Mouse (Mus musculus) heart, postnatal 0 days (tissue): Measurements from ENCODE around the gene Ddx27. TPM values are rescaled to one million over a fixed set of nuclear protein-coding genes. Genes with fewer than 3 reads are reported as not detected.

Source experiments
- ATAC-seq: fragments of 200-750 bp; cut with Nextera tagmentation; 2 replicates; pipeline ENCODE4 v1.8.0; 2017; ENCODE audit warnings: low read depth, moderate number of reproducible peaks, moderate library complexity; ENCODE audit not compliant: insufficient read depth
- DNase-seq: peaks from one replicate; pipeline ENCODE4 v3.0.0-alpha.2; 2016; ENCODE audit warnings: low spot score
- H3K27ac ChIP-seq: fragments of 300-500 bp; sonication (generic); 2 replicates; pipeline ENCODE4 v1.5.1; 2014; ENCODE audit warnings: low read depth, mild to moderate bottlenecking
- H3K27me3 ChIP-seq: fragments of 300-500 bp; sonication (generic); 2 replicates; pipeline ENCODE4 v1.6.1; 2014; ENCODE audit warnings: low read length, mixed read lengths; ENCODE audit not compliant: control insufficient read depth, insufficient read depth
- H3K36me3 ChIP-seq: fragments of 300-500 bp; sonication (generic); replicated peaks from 2 replicates; pipeline ENCODE4 v1.6.1; 2014; ENCODE audit warnings: low read length, mixed read lengths; ENCODE audit not compliant: control insufficient read depth, insufficient read depth
- H3K4me1 ChIP-seq: fragments of 300-500 bp; sonication (generic); 2 replicates; pipeline ENCODE4 v1.6.1; 2014; ENCODE audit warnings: antibody characterized with exemption; ENCODE audit not compliant: control insufficient read depth, insufficient read depth
- H3K4me2 ChIP-seq: fragments of 300-500 bp; sonication (generic); 2 replicates; pipeline ENCODE4 v1.6.1; 2014; ENCODE audit warnings: low read depth, mild to moderate bottlenecking, low read length, moderate library complexity
- H3K4me3 ChIP-seq: fragments of 300-500 bp; sonication (generic); 2 replicates; pipeline ENCODE4 v1.5.1; 2014; ENCODE audit warnings: low read depth, low read length
- H3K9ac ChIP-seq: fragments of 300-500 bp; sonication (generic); replicated peaks from 2 replicates; pipeline ENCODE4 v1.6.1; 2014; ENCODE audit warnings: low read depth, low read length, mixed read lengths
- H3K9me3 ChIP-seq: fragments of 300-500 bp; sonication (generic); replicated peaks from 2 replicates; pipeline ENCODE4 v1.6.1; 2016; ENCODE audit warnings: low read length; ENCODE audit not compliant: control insufficient read depth
- CTCF ChIP-seq: IDR thresholded peaks from 2 replicates; pipeline ENCODE4 v1.5.1; 2016; ENCODE audit warnings: antibody characterized with exemption, control low read depth, low read depth
- EP300 ChIP-seq: IDR thresholded peaks from 2 replicates; pipeline ENCODE4 v1.6.1; 2016; ENCODE audit warnings: antibody characterized with exemption, low read depth
- WGBS: fragments of 180-500 bp; shearing (Covaris S2); extraction: QIAGEN DNeasy Blood & Tissue Kit; methylation state at CpG from one replicate; pipeline ENCODE4 v1.1.7; 2014; 5-methylcytosine and 5-hydroxymethylcytosine counted together
- polyA plus RNA-seq: library from polyadenylated mRNA; unstranded; fragments of >200 nt; fragmentation: Nextera tagmentation; extraction: Ambion mirVana; gene quantifications from 2 replicates; pipeline ENCODE4 v1.2.1, GENCODE M21; 2015
- total RNA-seq: library from RNA; depleted of rRNA; stranded (reverse); fragments of >200 nt; gene quantifications from 2 replicates; pipeline ENCODE4 v1.2.3, GENCODE M21; 2014; ENCODE audit warnings: low replicate concordance; rRNA removed

The Ddx27 gene
- total RNA-seq (11.1 and 13.9 TPM in 2 replicates), polyA plus RNA-seq (17.2 and 17.3 TPM in 2 replicates)

DNA sequence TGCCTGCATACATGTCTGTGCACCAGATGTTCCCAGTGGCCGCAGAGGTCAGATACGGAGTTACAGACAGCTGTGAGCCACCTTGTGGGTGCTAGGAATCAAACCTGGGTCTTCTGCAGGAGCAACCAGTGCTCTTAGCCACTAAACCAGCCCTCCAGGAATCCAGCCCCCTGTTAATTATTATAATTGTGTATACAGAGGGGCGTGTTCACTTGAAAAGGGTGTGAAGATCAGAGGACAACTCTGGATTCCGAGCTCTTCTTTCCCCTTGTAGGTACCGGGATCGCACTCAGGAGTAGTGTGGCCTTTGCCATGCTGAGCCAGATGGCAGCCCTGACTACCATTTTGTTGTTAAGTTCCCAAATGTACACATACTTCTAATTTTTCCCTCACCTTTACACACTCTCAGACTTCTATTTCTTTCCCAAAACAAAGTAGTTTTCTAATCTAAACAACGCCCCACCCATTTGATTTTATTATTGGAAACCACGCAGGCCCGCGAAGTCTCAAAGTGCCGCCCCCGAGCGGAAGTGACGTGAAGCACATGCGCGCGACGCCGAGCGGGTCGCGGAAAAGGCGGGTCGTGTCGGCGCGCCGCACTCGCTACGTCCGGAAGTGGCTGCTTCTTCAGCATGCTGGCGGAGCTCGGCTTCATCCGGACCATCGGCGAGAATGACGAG, at the start of gene Ddx27:
Gene Ddx27 (plus strand): TSS at position 492 of the 680 bp plus-strand sequence.
- 2% methylated on average over 37 of the region's 37 CpGs for whole genome bisulfite sequencing
- H3K9me3 ChIP-seq = no peaks in the 10 kb centered on the region
- H3K27ac ChIP-seq = peak within 1 kb of the TSS; percentile 80
- peaks cover 20% of the 10 kb centered on the region for H3K36me3 ChIP-seq
- H3K9ac ChIP-seq = peak within 1 kb of the TSS; percentile 70
- H3K4me1 ChIP-seq = peaks cover 12% of the 10 kb centered on the region
- peak; percentile 92 for DNase-seq
- H3K27me3 ChIP-seq = no peaks in the 10 kb centered on the region
- H3K4me2 ChIP-seq = peak within 1 kb of the TSS; percentile 94
- peak within 1 kb of the TSS; percentile 75 for H3K4me3 ChIP-seq
- ATAC-seq = peak; percentile 90
- TF ChIP-seq CTCF (peak; percentile 1; the same call in 1 of the 2 replicates), EP300 (peak; percentile 69)

DNA sequence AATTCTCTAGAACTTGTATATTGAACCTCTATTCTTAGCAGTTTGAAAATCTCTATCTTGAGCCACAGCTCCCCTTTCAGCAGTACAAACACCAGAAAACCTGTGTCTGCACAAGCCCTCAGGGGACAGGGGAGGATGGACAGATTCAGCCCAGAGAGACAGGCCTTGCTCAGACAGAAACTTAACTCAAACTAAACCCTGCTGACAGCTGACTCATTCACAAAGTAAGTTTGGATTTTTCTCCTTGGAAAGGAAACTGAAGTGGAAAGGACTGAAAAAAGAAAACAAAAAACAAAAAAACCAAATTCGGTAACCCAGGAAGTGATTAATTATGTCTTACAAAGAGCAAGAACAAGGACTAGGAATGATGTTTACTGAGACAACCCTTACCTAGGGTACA, 41.8 kb upstream of the Ddx27 start:
- Histone ChIP-seq H3K4me2 (no peak overlapping the region), H3K9ac (no peak overlapping the region), H3K4me1 (peaks cover 23% of the 10 kb centered on the region), H3K27ac (peak overlapping the region; percentile 6; the same call in 1 of the 2 replicates), H3K4me3 (no peak overlapping the region), H3K9me3 (no peaks in the 10 kb centered on the region), H3K36me3 (no peaks in the 10 kb centered on the region), H3K27me3 (no peaks in the 10 kb centered on the region)
- 65% methylated on average over 1 of the region's 1 CpGs for WGBS
- TF ChIP-seq EP300 (no peak), CTCF (no peak)
- ATAC-seq = no peak
- no peak for DNase-seq

DNA sequence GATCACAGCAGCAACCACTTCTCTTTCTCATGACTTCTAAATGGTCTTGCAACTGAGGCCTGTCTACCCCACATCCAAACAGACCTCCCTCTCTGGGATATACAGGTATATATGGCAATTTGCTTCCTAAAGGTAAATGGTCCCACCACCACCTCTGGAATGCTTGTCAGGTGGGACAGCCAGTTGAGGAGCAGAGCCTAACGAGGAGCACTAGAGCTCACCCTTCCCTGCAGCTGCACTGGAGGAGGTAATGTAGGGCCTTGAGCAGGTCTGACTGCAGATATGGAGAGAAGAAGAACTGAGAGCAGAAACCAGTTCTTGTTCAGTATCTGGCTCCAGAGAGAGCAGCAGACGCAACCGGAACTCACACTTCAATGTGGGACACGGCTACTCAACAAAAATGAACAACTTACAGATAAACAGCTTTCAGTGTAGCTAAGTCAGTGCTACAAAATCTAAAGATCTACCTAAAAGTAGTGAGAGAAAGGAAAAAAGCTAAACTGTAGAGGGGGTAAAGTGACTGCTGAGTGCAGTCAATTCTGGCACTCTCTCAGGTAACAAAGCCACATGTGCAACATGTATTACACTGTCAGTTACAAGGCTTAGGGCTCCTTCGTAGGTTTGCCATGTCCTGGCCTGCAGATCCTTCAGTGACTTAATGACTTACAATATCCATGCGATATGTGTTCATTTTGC, 40.7 kb upstream of the Ddx27 start:
- no peaks in the 10 kb centered on the region for H3K36me3 ChIP-seq
- H3K27me3 ChIP-seq = no peaks in the 10 kb centered on the region
- no peak overlapping the region for H3K9ac ChIP-seq
- H3K4me3 ChIP-seq = no peak overlapping the region
- ATAC-seq = no peak
- 0 out of 2 replicates have a peak overlapping the region, but pooled peaks have one; percentile 55 for H3K27ac ChIP-seq
- peaks cover 23% of the 10 kb centered on the region for H3K4me1 ChIP-seq
- no peaks in the 10 kb centered on the region for H3K9me3 ChIP-seq
- no peak for TF ChIP-seq CTCF
- TF ChIP-seq EP300 = no peak
- WGBS = 74% methylated on average over 6 of the region's 6 CpGs
- DNase-seq = no peak
- no peak overlapping the region for H3K4me2 ChIP-seq

DNA sequence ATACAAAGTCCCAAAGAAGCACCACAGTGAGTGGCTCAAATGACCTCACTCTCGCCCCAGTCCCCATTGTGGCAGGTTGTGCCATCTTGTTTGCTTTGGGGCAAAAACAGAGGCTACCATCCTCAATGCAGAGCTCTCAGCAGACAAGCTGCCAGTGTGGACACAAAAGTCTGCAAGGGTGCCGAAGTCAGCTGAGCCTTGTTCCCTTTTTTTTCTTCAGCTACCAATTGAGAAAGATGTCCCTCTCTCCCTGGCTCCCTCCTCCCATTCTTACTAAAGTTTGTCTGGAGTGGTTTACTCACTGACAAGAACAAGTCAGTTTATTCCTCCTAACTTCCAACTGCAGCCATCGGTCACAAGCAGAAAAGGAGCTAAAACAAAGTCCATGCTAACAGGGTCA, 38.6 kb upstream of the Ddx27 start:
- 52% methylated on average over 3 of the region's 3 CpGs for WGBS
- no peak overlapping the region for H3K4me2 ChIP-seq
- H3K36me3 ChIP-seq = no peaks in the 10 kb centered on the region
- ATAC-seq (no peak), DNase-seq (no peak)
- H3K9ac ChIP-seq = 0 out of 2 replicates have a peak overlapping the region, but pooled peaks have one; percentile 9
- no peaks in the 10 kb centered on the region for H3K9me3 ChIP-seq
- no peak overlapping the region for H3K27ac ChIP-seq
- H3K4me1 ChIP-seq = peaks cover 26% of the 10 kb centered on the region
- H3K27me3 ChIP-seq = no peaks in the 10 kb centered on the region
- no peak overlapping the region for H3K4me3 ChIP-seq
- TF ChIP-seq EP300 = no peak
- TF ChIP-seq CTCF = no peak

DNA sequence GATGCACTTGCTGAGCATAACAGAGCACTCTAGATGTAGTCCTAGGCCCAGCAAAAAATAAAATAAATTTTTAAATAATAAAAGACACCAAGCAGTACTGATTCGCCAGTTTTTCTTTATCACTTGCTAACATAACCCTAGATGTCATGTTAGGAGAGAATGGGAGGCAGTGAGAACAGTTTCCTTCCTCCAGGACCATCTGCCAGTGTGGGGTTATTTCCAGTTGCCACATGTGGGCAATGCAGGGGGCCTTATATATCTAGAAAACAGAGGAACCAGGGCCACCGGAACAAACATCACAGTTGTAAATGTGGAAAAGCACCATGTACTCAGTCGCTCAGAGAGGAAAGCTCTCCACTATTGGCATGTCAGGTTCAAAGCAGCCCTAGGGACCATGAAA, 37.5 kb upstream of the Ddx27 start:
- 47% methylated on average over 3 of the region's 3 CpGs for WGBS
- DNase-seq = no peak
- H3K4me2 ChIP-seq = no peak overlapping the region

More for the DNA sequence above, 37.5 kb upstream of the Ddx27 start:
- H3K4me3 ChIP-seq = no peak overlapping the region
- peaks cover 26% of the 10 kb centered on the region for H3K4me1 ChIP-seq
- H3K9me3 ChIP-seq = no peaks in the 10 kb centered on the region
- H3K27me3 ChIP-seq = no peaks in the 10 kb centered on the region
- H3K9ac ChIP-seq = no peak overlapping the region
- H3K27ac ChIP-seq = 0 out of 2 replicates have a peak overlapping the region, but pooled peaks have one; percentile 15
- TF ChIP-seq CTCF (no peak), EP300 (no peak)
- no peak for ATAC-seq
- no peaks in the 10 kb centered on the region for H3K36me3 ChIP-seq
